Mouse (Mus musculus) MEL (cell line): ENCODE data around the gene Ctbs. TPM values are rescaled to one million over a fixed set of nuclear protein-coding genes. Genes with fewer than 3 reads are reported as not detected.

ENCODE experiments used
- DNase-seq: peaks from one replicate; pipeline ENCODE4 v3.0.0; 2011; ENCODE audit warnings: low read depth, low spot score
- H3K27ac ChIP-seq: 2 replicates; pipeline ENCODE4 v1.5.1; 2012; ENCODE audit warnings: low read depth, mild to moderate bottlenecking, control low read depth, low read length, moderate library complexity; ENCODE audit not compliant: control insufficient read depth
- H3K27me3 ChIP-seq, 2 experiments: fragments of 150-350 bp in 1 of 2; sonication (generic) in 1 of 2; 2 replicates each; pipeline ENCODE4 v1.6.1; 2012; ENCODE audit warnings: low read length in 2 of 2, mild to moderate bottlenecking in 2 of 2, improper control_type of control experiment in 1 of 2, moderate library complexity in 1 of 2; ENCODE audit not compliant: insufficient read depth in 2 of 2, control insufficient read depth in 1 of 2
- H3K36me3 ChIP-seq, 2 experiments: 2 replicates each; pipeline ENCODE4 v1.6.1; 2012 to 2014; ENCODE audit warnings: low read length in 2 of 2, improper control_type of control experiment in 1 of 2, inconsistent platforms in 1 of 2, mild to moderate bottlenecking in 1 of 2; ENCODE audit not compliant: insufficient read depth in 2 of 2, control insufficient read depth in 1 of 2
- H3K4me1 ChIP-seq, 2 experiments: fragments of 150-350 bp in 1 of 2; sonication (generic) in 1 of 2; 2 replicates each; pipeline ENCODE4 v1.6.1; 2012; ENCODE audit warnings: low read length in 2 of 2, improper control_type of control experiment in 1 of 2, mild to moderate bottlenecking in 1 of 2; ENCODE audit not compliant: insufficient read depth in 2 of 2, control insufficient read depth in 1 of 2
- H3K4me3 ChIP-seq, 2 experiments: fragments of 150-350 bp in 1 of 2; sonication (generic) in 1 of 2; 2 replicates each; pipeline ENCODE4 v1.5.1; 2012; ENCODE audit warnings: low read depth in 2 of 2, low read length in 2 of 2, mild to moderate bottlenecking in 2 of 2, moderate library complexity in 2 of 2, control low read depth in 1 of 2, improper control_type of control experiment in 1 of 2; ENCODE audit not compliant: control insufficient read depth in 1 of 2, insufficient read depth in 1 of 2
- H3K79me2 ChIP-seq: 2 replicates; pipeline ENCODE4 v1.6.1; 2012; ENCODE audit warnings: mild to moderate bottlenecking, low read length, moderate library complexity; ENCODE audit not compliant: control insufficient read depth, poor library complexity, insufficient read depth
- H3K9ac ChIP-seq: 2 replicates; pipeline ENCODE4 v1.6.1; 2012; ENCODE audit warnings: low read depth, mild to moderate bottlenecking, control low read depth, low read length, moderate library complexity; ENCODE audit not compliant: control insufficient read depth, poor library complexity, severe bottlenecking
- H3K9me3 ChIP-seq: fragments of 150-350 bp; sonication (generic); replicated peaks from 2 replicates; pipeline ENCODE4 v1.6.1; 2012; ENCODE audit warnings: mild to moderate bottlenecking, low read length, improper control_type of control experiment, moderate library complexity; ENCODE audit not compliant: insufficient read depth
- CHD1 ChIP-seq: IDR thresholded peaks from 2 replicates; pipeline ENCODE4 v1.6.1; 2012; ENCODE audit warnings: low read depth, mild to moderate bottlenecking, inconsistent platforms, low read length, improper control_type of control experiment
- CHD2 ChIP-seq: IDR thresholded peaks from 2 replicates; pipeline ENCODE4 v1.6.1; 2011; ENCODE audit warnings: low read length, improper control_type of control experiment
- CTCF ChIP-seq, 3 experiments: IDR thresholded peaks in 2 of 3; conservative IDR thresholded peaks in 1 of 3; 2 replicates each; pipeline ENCODE4 v1.5.1; 2011 to 2012; ENCODE audit warnings: low read length in 3 of 3, low read depth in 2 of 3, mild to moderate bottlenecking in 2 of 3, improper control_type of control experiment in 1 of 3, inconsistent platforms in 1 of 3, mixed read lengths in 1 of 3, moderate library complexity in 1 of 3; ENCODE audit not compliant: control insufficient read depth in 1 of 3, insufficient read depth in 1 of 3, poor library complexity in 1 of 3, severe bottlenecking in 1 of 3
- HCFC1 ChIP-seq: IDR thresholded peaks from 2 replicates; pipeline ENCODE4 v1.6.1; 2012; ENCODE audit warnings: low read depth, mild to moderate bottlenecking, inconsistent platforms, low read length, improper control_type of control experiment, moderate library complexity
- MAFK ChIP-seq: IDR thresholded peaks from 2 replicates; pipeline ENCODE4 v1.6.1; 2011; ENCODE audit warnings: low read depth, mild to moderate bottlenecking, low read length, improper control_type of control experiment, borderline replicate concordance
- MAX ChIP-seq: IDR thresholded peaks from 2 replicates; pipeline ENCODE4 v1.6.1; 2011; ENCODE audit warnings: low read length, improper control_type of control experiment
- MAZ ChIP-seq: IDR thresholded peaks from 2 replicates; pipeline ENCODE4 v1.6.1; 2012; ENCODE audit warnings: low read depth, mild to moderate bottlenecking, inconsistent platforms, low read length, improper control_type of control experiment
- MEF2A ChIP-seq: IDR thresholded peaks from 2 replicates; pipeline ENCODE4 v1.6.1; 2014; ENCODE audit warnings: low read depth, mild to moderate bottlenecking, inconsistent platforms, low read length, improper control_type of control experiment; ENCODE audit not compliant: poor library complexity, insufficient replicate concordance, severe bottlenecking; ENCODE audit errors: extremely low read depth
- MXI1 ChIP-seq: IDR thresholded peaks from 2 replicates; pipeline ENCODE4 v1.6.1; 2011; ENCODE audit warnings: mild to moderate bottlenecking, low read depth, low read length, improper control_type of control experiment
- POLR2A ChIP-seq, 2 experiments: IDR thresholded peaks; 2 replicates each; pipeline ENCODE4 v1.6.1; 2011 to 2012; ENCODE audit warnings: low read length in 2 of 2, mild to moderate bottlenecking in 2 of 2, control low read depth in 1 of 2, improper control_type of control experiment in 1 of 2, low read depth in 1 of 2, moderate library complexity in 1 of 2; ENCODE audit not compliant: control insufficient read depth in 1 of 2, insufficient read depth in 1 of 2, poor library complexity in 1 of 2
- POLR2AphosphoS2 ChIP-seq: IDR thresholded peaks from 2 replicates; pipeline ENCODE4 v1.6.1; 2011; ENCODE audit warnings: low read length, improper control_type of control experiment
- POLR2AphosphoS5 ChIP-seq: IDR thresholded peaks from 2 replicates; pipeline ENCODE4 v1.6.1; 2012; ENCODE audit warnings: low read depth, borderline replicate concordance, mild to moderate bottlenecking, inconsistent platforms, low read length, moderate library complexity, mixed read lengths
- RAD21 ChIP-seq: IDR thresholded peaks from 2 replicates; pipeline ENCODE4 v1.6.1; 2011; ENCODE audit warnings: mild to moderate bottlenecking, low read depth, low read length, improper control_type of control experiment
- SIN3A ChIP-seq: IDR thresholded peaks from 2 replicates; pipeline ENCODE4 v1.6.1; 2012; ENCODE audit warnings: low read length, improper control_type of control experiment, inconsistent platforms
- TAL1 ChIP-seq: IDR thresholded peaks from 2 replicates; pipeline ENCODE4 v1.6.1; 2012; ENCODE audit warnings: mild to moderate bottlenecking, inconsistent platforms, low read length, moderate library complexity, mixed read lengths
- TBP ChIP-seq: IDR thresholded peaks from 2 replicates; pipeline ENCODE4 v1.8.0; 2011; ENCODE audit warnings: low read depth, low read length, improper control_type of control experiment
- UBTF ChIP-seq: IDR thresholded peaks from 2 replicates; pipeline ENCODE4 v1.6.1; 2012; ENCODE audit warnings: low read depth, mild to moderate bottlenecking, inconsistent platforms, low read length, improper control_type of control experiment, moderate library complexity, borderline replicate concordance; ENCODE audit not compliant: insufficient read depth
- USF2 ChIP-seq, 2 experiments: IDR thresholded peaks; 2 replicates each; pipeline ENCODE4 v1.6.1; 2011 to 2012; ENCODE audit warnings: improper control_type of control experiment in 2 of 2, low read length in 2 of 2, borderline replicate concordance in 1 of 2, inconsistent platforms in 1 of 2, low read depth in 1 of 2, mild to moderate bottlenecking in 1 of 2; ENCODE audit not compliant: insufficient read depth in 1 of 2
- ZC3H11A ChIP-seq: IDR thresholded peaks from 2 replicates; pipeline ENCODE4 v1.6.1; 2012; ENCODE audit warnings: low read depth, mild to moderate bottlenecking, inconsistent platforms, low read length, improper control_type of control experiment
- ZMIZ1 ChIP-seq: IDR thresholded peaks from 2 replicates; pipeline ENCODE4 v1.6.1; 2012; ENCODE audit warnings: low read depth, mild to moderate bottlenecking, inconsistent platforms, low read length, improper control_type of control experiment, moderate library complexity
- polyA plus RNA-seq, 2 experiments: library from polyadenylated mRNA; stranded (reverse) in 1 of 2; unstranded in 1 of 2; fragments of >175 nt in 1 of 2; fragments of >200 nt in 1 of 2; gene quantifications; 2 replicates each; pipeline versions ENCODE4 v1.2.1 to v1.2.4; 2012; ENCODE audit warnings: low replicate concordance in 2 of 2, low read depth in 1 of 2; ENCODE audit not compliant: insufficient read length in 2 of 2, insufficient read depth in 1 of 2, missing spikeins in 1 of 2
- total RNA-seq: library from RNA; depleted of rRNA; stranded (reverse); fragments of 300-350 nt; gene quantifications from 2 replicates; pipeline ENCODE4 v1.2.3, GENCODE M21; 2012

Ctbs gene
- total and polyA plus RNA-seq, 3 experiments: 3.2 to 5.1 TPM; not detected in 1

GRCm38 (mm10) chr3:146444880-146445279 is 4.7 kb upstream of the Ctbs start:
- H3K9me3 ChIP-seq: no peaks in the 10 kb centered on the region
- H3K27ac ChIP-seq: no peak overlapping the region
- H3K9ac ChIP-seq: no peak overlapping the region
- no peak overlapping the region for H3K4me3 ChIP-seq
- no peak for DNase-seq
- peaks cover 0 to 4% of the 10 kb centered on the region in 2 experiments; a peak in 1 of 4 replicates for H3K4me1 ChIP-seq
- no peaks in the 10 kb centered on the region for H3K27me3 ChIP-seq
- peaks cover 0 to 2% of the 10 kb centered on the region in 2 experiments; a peak in 2 of 4 replicates for H3K36me3 ChIP-seq
- TF ChIP-seq MAX (no peak), TAL1 (no peak), UBTF (no peak), MEF2A (no peak), TBP (no peak), MAZ (no peak), MXI1 (no peak), POLR2AphosphoS5 (no peak), RAD21 (no peak), MAFK (no peak), ZMIZ1 (no peak), USF2 (IDR thresholded peaks at IDR 0.05; ENCODE audit: borderline replicate concordance in 1 of 2, insufficient read depth in 1 of 2, low read depth in 1 of 2, low read length in 2 of 2) (no peak), HCFC1 (no peak), CHD2 (no peak)
- TF ChIP-seq, all 39 proteins: peak for 0
- H3K79me2 ChIP-seq: no peaks in the 10 kb centered on the region

DNA sequence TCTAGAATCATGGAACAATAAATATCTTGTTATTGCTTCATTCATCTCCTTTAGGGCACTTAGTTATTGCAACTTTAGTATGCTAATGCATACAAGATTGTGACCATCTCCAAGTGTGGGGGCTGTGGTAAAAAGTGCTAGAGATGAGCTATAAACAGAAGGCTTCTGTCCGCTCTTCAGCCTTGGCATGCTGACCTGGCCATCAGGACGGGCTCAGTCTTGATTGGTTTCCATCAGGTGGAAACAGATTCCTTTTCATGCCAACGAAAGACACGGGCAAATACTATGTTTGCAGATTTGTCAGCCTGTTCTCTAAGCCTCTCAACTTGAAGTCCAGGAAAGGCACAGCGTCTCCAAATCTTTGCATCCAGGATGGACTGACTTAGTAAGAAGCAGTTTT is 2.4 kb upstream of the Ctbs start:
- H3K9me3 ChIP-seq: no peaks in the 10 kb centered on the region
- peaks cover 0 to 11% of the 10 kb centered on the region in 2 experiments; a peak in 3 of 4 replicates for H3K4me1 ChIP-seq
- peaks cover 0 to 8% of the 10 kb centered on the region in 2 experiments; a peak in 2 of 4 replicates for H3K36me3 ChIP-seq
- no peaks in the 10 kb centered on the region for H3K79me2 ChIP-seq
- TF ChIP-seq CHD1: no peak
- TF ChIP-seq SIN3A: no peak
- TF ChIP-seq UBTF: no peak
- no peak for TF ChIP-seq MXI1
- TF ChIP-seq POLR2AphosphoS2: no peak
- TF ChIP-seq ZC3H11A: no peak
- TF ChIP-seq POLR2A (IDR thresholded peaks at IDR 0.05; ENCODE audit: control insufficient read depth in 1 of 2, insufficient read depth in 1 of 2, low read depth in 1 of 2, low read length in 2 of 2, poor library complexity in 1 of 2): no peak
- TF ChIP-seq CTCF (IDR thresholded peaks at IDR 0.05 in 2 of 3, conservative IDR thresholded peaks at IDR 0.05 in 1 of 3; ENCODE audit: control insufficient read depth in 1 of 3, insufficient read depth in 1 of 3, low read depth in 2 of 3, low read length in 3 of 3, poor library complexity in 1 of 3, severe bottlenecking in 1 of 3): no peak
- TF ChIP-seq RAD21: no peak
- TF ChIP-seq, all 39 proteins: peak for 0
- no peak for DNase-seq
- H3K27ac ChIP-seq: no peak overlapping the region
- H3K27me3 ChIP-seq: no peaks in the 10 kb centered on the region
- H3K4me3 ChIP-seq: no peak overlapping the region
- H3K9ac ChIP-seq: no peak overlapping the region
